Mouse (Mus musculus) cerebellum, adult 11 months (tissue): ENCODE measurements around the gene Scml4.

Source experiments
- DNase-seq: peaks from one replicate; pipeline ENCODE4 v3.0.0; 2022

Gene Scml4

GRCm38 (mm10) chr10:42860159-42860911 is at the start of gene Scml4:
Gene Scml4, plus strand, starts transcription at chr10:42860370.
- DNase-seq: no peak

DNA sequence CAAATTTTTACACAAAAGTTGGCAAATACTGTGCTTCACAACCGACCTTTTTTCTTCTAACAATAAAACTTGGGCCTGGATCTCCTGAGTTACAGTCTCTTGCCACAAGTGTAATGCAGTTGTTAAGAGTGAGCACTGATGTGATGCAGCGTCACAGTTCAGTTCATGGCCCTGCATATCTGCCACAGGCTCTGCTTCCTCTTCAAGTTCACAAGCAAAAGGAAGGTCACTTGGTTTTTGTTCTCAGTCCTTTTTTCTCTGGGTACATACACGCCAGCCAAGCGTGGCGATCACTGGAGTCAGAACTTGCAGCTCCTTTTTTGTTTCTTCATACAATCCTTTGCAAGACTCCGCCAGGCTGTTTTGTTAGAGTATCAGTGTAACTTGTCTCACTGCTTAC is 34.2 kb upstream of the Scml4 start:
- no peak for DNase-seq

DNA sequence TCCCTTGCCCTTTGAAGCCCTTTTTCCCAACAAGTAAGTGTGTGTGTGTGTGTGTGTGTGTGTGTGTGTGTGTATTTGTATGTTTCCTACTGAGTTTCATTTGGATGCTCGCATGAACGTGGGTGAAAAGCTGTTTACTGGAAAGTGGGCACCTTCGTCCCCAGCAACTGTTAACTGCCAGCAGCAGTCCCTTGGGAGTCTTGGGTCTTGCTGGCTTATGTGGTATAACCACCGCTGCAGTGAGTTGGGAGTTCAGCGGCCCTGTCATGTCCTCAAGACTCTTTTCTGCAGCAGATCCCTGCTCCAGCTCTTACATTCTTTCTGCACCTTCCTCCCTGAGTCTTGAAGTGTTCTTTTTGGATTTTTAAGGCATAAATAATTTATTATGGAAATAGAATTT is 33.0 kb upstream of the Scml4 start:
- no peak for DNase-seq

DNA sequence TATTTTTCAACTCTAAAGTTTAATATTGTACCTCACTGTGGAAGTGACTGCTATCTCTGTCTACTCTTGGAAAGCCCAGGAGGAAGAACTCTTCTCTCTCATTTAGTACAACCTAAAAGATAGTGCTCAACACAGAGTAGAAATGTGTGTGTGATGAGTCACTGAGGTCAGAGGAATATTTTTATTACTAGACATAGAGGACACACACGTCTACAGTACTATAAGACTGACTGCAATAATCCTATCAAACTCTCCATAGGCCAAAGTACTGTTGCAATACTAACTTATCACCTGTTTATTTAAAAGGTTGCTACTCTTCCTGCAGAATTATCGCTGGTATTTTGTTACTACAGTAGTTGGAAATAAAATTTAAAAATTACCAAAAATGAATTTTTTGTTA is 30.2 kb upstream of the Scml4 start:
- DNase-seq: no peak

DNA sequence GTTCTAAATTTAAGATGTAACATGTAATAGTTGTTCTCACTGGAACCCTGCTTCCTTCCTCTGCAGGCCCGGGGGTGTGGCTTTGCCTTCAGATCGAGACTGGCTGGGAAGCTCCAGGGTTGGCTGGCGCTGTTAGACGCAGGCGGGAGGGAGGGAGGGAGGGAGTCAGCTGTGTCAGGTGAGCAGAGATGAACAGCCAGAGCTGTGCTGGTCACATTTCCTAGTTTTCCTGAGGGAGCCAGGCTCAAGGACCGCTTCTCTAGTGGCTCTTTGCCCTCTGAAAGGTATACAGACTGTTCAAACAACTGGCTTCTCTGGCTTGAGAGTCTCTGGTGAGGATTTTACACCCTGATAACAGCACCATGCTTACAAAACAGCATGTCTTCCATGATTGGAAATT is 29.8 kb upstream of the Scml4 start:
- DNase-seq: no peak

DNA sequence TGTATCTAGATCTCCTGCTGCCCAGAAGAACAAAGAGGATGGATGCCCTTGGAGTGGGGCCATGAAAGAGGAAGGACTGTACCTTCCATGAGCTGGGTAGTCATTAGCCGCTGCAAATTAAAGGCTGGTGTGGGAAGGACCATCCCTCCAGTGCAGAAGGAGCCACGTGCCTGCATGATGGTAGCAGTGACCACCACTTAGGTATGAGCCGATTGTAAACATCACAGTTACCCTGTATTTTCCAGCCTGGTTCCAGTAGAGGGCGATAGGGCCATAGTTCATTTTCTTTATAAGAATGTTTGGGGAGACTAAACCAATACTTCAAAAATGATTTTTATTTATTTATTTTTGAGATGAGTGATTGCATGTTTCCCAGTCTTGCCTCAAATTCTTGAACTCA is 27.5 kb upstream of the Scml4 start:
- DNase-seq: no peak

DNA sequence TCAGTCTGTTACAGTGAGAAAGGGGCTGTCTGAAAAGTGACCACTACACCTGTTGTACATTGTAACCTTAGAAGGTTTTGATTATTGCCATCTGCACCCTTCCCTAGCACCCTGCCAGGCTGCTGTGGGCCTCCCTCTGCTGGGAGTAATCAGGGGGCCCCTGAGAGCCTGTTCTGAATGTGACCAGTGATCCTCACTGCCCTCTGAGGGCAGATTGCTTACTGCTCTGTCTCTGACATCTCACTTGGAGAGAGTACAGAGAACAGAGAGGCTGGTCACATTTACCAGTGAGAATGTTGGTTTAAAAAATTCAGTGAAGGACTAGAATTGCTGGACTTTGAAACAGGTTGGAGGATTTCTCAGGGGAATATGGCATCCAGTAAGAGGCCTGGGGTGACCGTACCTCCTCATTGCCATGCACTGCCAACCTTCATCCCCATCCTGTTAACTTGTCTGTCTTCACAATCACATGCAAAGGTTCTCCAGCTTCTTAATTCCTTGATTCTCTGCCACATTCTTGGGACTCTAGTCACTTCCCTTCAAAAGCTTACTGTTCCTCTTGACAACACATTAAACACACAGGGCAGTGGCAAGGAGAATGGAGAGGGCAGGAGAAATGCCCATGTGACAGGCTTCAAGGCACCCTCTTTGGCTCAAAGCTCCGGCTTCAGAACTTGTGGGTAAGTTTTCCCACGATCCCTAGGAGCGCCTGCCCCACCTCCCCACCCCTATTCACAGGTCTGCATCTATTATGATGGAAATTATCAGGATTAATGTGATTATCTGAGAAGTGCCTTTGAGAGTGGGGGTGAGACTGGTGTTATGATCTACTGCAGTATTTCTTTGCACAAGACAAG is 26.1 kb upstream of the Scml4 start:
- no peak for DNase-seq

DNA sequence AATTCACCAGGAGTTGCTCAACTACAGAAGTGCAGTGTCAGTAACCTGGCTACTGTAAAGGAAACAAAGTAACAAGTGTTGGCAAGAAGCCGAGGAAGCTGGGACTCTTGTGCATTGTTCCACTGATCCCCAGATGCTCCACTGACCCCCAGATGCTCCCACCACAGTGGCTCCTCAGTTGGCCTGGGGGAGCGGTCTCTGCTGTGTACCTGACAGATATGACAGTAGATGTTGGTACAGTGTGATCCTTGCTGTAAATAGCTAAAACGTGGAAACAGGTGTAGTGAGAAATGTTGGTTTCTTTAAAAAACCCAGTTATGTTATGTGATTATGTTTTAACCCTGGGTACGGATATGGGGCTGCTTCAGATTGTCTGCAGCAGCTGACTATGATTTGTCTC is 22.1 kb upstream of the Scml4 start:
- DNase-seq: no peak

DNA sequence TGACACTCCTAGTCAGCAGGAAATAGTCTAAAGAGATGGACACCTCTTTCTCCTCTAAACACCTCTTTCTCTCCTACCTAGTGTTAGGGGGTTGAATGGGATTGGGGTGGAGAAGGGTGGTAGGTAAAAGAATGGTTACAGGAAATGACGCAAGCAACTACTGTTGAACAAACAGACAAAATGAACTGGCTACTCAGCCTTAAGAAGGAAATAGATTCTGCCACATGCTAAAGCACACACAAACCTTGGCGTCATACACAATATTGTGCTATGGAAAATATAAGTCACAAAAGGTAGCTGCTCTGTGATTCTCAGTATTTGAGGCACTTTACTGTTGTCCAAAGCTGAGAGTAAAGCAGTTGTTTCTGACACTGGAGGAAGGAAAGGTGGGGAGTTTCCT is 21.4 kb upstream of the Scml4 start:
- no peak for DNase-seq

GRCm38 (mm10) chr10:42840036-42840435 is 20.1 kb upstream of the Scml4 start:
- no peak for DNase-seq

DNA sequence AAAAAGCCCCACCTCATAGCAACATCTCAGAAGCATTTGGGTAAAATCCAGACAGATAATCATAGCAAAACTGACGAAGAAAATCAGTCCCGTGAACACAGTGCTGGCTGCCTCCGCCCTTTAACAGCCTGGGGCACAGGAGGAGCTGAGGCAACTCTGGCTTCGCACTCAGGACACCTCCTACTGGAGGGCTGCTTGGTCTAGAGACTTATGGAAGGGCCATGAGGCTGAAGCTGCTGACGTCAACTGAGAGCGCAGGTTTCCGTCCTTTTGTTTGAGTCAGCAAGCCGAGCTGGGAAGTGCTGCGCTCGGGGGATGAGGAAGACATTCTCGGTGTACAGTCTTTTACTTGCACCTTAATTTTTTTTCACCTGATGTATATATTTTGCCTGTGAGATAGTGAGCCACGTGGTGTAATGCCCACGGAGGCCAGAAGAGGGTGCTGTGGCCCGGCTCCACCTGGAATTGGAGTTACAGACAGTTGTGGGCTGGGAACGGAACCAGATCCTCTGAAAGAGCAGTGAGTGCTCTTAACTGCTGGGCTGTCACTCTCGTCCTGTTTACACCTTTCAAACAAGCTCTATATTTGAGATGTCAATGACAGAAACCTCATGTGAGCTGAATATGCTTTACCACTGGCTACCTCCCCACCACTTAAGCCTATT is 18.5 kb upstream of the Scml4 start:
- no peak for DNase-seq

GRCm38 (mm10) chr10:42842358-42842757 is 17.8 kb upstream of the Scml4 start:
- peak; percentile 25 for DNase-seq

DNA sequence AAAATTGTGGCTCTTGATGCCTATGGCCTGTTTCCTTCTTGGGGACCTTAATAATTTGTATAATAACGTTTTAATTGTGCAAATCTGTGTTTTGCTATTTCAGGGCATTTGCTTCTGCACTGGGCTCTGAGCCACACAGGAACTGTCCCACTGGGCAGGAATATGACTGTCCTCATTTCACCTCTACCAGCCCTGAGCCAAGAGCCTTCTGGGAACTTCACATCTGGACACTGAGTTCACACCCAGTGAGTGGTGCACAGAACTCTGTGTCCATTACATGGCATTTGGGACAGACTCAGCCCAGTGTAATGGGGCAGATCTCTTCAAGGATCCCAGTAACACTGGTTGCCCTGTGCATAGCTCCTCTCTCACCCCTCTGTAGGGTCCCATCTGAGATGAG is 16.8 kb upstream of the Scml4 start:
- DNase-seq: no peak

DNA sequence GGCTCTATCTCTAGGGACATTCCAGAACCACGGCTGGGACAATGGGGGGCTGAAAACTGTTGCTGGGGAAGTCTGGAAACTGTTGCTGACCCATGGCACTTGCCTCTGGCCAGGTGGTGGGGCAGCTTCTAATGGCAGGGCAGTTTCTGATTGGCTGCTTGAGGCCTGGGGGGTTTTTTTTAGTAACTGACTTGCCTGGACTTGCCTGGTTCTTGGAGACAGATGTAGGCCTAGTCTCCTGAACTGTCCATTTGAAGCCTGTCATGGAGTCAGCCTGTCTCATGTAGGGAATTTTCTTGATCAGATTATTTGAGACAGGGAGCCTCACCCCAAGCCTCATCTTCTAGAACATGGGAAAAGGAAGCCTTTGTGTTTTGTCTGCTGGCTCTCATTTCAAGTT is 14.7 kb upstream of the Scml4 start:
- DNase-seq: no peak

GRCm38 (mm10) chr10:42848179-42849080 is 11.7 kb upstream of the Scml4 start:
- no peak for DNase-seq

- no peak for DNase-seq
Observed at GRCm38 (mm10) chr10:42849081-42849400, 11.1 kb upstream of the Scml4 start.

DNA sequence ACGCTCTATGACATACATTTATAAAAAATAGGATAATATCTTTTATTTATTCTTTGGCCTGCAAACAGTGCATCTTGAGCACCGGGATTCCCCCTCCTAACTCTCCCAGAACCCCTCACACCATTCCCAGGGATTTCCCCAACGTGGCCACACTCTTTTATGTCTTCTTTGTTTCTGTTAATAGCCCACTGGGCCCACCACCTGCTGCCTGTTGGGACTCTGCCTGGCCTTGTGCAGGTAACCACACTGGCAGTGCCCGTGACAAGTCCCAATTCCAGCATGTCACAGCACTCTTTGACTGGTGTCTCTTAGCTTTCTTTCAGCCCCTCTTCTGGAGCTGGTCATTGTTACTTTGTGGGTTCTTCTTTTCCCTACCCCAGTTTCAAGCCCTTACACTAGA is 5.3 kb upstream of the Scml4 start:
- no peak for DNase-seq

DNA sequence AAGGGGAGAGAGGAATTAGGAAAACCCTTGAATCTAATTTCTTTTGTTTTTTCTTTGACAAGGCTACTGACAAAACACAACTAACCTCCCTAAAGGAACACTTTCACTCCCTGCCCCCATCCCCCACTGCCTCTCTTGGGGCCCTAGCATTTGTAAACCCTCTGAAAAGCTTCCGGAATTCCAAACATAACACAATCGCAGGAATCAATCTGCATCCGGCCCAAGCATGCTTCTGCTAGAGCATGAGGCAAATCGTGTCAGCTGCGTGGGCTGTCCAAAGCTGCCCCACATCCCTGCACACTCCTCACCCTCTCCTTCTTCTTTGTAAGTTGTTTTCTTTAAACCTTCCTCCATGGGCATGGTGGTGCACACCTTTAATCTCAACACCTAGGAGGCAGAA is 4.9 kb upstream of the Scml4 start:
- DNase-seq: no peak

- no peak for DNase-seq
Observed at GRCm38 (mm10) chr10:42856574-42856973, 3.6 kb upstream of the Scml4 start.

DNA sequence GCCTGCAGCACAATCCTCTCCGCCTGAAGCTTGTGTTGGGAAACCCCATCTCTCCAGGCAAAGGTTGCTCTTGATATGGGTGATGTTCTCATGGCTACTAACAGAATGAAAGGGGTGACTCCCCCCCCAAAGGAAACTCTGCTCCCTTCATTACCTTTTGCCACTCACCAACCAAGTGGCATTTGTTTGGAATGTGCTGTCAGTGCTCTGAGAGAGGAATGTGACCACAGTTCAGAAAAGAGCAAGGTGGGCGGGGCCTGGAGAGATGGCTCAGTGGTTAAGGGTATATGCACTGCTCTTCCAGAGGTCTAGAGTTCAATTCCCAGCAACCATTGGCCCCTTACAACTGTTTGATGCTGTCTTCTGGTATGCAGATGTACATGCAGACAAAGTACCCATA is 3.1 kb upstream of the Scml4 start:
- DNase-seq: no peak

DNA sequence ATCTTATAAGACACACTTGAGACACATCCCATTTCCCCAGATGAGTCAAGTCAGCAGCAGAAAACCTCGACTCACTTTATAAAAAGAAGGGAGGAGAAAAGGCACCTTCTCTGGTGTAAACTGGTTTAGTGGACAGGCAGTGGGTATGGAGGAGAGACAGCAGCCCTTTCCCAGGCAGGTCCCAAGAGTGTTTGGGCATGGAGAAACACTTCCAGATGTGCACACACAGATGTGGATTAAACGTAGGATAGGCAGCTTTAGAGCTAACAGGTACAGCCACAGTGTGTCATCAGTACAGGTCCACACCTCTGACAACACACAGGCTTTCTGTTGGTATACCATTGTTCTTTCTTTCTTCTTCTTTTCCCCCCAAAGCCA is 400 bp upstream of the Scml4 start:
- no peak for DNase-seq

DNA sequence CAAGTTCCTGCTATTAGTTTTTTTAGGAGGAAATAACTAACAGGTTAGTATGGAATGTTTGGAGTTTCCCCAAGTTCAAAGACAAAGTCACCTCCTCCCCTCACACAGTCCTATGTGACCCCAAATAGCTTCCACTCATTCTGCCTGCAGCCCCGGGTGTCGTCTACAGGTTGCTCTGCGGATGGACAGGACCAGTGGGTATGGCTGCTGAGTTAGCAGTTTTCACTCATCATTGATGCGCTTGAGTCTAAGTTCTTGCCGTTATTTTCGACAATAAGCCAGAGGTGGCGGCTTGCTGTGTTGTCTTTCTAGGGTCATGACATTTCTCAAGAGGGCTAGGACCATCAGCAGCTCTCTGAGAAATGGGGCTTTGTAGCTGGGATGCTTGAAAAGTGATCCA is 1.3 kb downstream of the Scml4 start:
- no peak for DNase-seq

DNA sequence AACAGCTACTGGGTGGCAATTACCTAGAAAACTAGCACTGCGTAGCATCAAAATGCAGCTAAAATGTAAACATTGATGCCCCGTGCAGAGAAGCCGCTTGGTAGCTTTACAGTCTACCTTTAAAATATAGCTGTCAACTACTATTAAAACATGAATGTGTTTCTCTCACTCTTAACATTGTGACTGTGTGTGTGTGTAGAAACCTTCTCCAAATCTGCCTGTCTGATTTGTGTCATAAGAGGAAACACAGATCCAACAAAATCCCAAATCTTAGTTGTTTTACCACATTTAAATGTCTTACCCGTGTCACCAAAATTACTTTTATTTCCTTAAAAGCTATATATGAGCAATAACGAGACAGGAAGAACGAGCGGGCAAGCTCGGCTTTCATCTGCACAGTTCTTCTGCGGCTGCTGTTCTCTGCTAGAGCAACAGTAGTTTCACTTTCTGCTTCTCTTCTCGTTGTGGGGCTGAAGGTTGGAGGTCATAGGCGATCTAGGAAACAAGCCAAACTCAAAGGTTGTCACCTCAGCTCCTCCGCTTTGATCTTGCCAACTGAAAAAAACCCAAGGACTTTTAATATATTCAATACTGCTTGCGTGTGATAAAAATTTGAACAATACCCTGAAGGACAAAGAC is 2.1 kb downstream of the Scml4 start:
- DNase-seq: no peak
